Mouse (Mus musculus): ENCODE data around the gene Cfap99.

DNA sequence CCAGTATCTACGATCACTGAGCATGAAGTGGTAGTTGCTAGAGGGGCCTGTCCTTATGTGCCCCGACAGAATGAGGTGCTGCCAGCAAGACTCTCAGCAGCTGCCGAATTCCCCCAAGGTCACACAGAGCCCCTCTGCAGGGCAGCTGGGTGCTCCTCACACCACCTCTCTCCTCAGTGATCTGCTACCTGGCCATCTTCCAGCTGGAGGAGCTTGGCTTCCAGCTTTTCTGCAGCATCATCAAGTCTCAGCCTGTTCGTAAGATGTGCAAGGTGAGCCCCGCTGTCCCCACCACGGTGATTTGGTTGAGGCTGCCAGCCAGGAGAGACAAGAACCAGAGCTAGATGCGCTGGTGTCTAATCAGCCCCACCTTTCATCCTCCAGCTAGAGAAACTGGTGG, 14.0 kb downstream of the Cfap99 start:
- TF ChIP-seq CTCF (IDR thresholded peaks at IDR 0.05; ENCODE audit: control insufficient read depth, insufficient read depth, low read length): no peak
- TF ChIP-seq POLR2A (IDR thresholded peaks at IDR 0.05; ENCODE audit: borderline replicate concordance, control insufficient read depth, low read depth, low read length): no peak

Data from bone marrow, adult 2 months (tissue).